Mouse (Mus musculus) cerebellum, postnatal 4 days (tissue): Measurements from ENCODE around the gene Plpp7.
A peak's percentile ranks its signal among the peaks of the same experiment; 100 is the strongest.

Source experiments
- DNase-seq, 2 experiments: peaks; one replicate each; pipeline ENCODE4 v3.0.0; 2022; ENCODE audit warnings: low spot score in 2 of 2, mixed read lengths in 1 of 2

Gene Plpp7

DNA sequence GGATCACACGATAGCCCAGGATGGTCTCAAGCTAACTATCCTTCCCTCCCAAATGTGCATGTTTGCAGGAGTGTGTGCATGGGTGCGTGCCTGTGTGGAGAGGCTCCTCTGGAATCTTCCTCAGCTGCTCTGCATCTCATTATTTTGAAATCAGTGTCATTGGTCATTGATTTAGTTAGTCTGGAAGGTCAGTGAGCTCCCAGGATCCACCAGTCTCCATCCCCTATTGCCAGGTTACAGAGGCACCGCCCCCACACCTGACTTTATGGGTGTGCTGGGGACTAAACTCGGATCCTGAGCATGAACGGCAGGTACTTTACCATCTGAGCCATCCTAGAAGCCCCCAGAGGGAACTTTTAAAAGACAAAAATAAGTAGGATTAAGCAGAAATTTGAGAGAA lies 7.6 kb downstream of the Plpp7 start:
- DNase-seq = no peak

DNA sequence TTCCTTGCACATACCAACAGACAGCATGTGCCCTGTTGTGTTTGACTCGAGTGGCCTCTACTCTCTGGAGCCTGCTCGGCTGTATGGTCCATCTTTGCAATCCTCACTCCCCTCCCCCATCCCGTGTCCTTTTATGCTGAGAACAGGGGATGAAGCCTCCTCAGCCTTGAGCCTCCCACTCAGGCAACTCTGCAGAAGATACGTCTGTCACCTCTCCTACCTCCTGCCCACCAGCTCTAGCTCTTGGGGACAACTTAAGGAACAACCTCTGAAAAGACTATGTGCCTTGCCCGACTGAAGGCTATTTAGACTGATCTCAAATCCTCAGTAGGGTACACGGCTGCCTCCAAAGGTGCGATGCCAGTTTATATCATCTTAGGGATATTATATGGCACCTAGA lies 8.2 kb downstream of the Plpp7 start:
- no peak for DNase-seq

DNA sequence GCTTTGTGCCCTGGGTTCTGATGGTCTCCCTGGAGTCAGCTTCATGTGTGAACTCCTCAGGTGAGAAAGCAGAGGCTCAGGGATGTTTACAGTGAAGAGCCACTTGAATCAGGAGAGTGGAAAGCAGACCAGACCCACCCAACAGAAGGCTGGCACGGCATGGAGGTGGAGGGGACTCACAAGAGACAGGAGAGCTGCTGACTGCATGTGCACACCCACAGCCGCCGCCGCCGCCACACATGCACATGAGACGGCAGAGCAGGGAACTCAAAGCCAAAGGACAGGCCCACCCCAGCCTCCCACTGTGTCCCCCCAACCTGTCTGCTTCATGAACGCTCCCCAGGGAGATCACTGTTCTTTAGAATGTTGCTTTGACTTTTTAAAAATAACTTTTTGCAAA lies 8.8 kb downstream of the Plpp7 start:
- DNase-seq = no peak

DNA sequence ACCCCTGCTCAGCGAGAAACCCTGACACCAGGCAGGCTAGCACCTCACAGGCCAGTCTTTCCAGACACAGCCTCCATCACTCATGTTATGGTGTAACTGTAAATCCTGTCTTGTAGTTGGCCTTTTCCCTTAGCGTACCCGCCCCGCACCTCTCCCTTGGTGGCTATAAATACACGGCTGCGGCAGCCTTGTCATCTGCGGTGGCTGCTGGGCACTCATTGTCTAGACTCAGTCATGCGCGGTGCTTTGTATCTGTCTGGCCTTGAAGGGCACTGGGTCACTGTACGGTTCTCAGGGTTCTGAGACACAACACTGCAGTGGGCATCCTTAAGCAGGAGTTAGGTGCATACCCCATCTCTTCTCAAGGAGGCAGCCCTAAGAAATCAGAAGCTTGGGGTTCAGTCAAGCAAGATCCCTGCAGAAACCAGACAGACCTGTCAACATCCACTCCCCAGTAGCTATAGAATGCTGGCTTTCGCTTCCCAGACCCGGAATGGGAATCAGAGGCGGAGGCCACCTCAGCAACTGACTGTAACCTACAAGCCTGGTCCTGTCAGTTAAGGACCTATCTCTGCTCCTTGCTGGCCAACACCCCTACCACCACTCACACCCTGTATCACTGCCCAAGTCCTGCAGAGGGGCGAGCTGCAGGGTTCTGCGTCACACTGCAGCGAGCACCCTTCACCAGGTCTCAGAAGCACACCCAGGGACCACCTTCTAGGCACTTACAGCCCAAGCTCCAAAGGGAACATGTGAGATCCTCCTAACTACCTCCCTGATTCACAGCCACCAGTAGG lies 10.0 kb downstream of the Plpp7 start:
- no peak for DNase-seq

DNA sequence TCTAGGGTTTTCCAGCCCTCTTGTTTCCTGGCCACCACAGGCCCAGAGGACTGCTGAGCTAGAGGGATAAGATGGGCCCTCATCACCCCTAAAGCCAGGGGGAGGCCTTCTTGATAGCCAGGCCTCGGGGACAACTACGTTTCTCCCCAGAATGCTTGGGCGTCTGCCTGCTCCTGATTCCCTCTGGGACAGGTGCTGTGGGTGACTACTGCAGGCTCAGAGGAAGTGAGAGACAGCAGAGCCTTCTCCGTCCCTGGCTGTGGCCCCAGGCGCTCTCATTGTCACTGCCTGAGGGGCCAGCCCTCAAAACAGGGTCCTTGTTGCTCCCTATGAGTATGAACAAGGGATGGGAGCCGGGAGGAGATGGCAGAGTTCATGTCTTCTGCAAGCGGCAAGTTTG lies 10.6 kb downstream of the Plpp7 start:
- no peak for DNase-seq

DNA sequence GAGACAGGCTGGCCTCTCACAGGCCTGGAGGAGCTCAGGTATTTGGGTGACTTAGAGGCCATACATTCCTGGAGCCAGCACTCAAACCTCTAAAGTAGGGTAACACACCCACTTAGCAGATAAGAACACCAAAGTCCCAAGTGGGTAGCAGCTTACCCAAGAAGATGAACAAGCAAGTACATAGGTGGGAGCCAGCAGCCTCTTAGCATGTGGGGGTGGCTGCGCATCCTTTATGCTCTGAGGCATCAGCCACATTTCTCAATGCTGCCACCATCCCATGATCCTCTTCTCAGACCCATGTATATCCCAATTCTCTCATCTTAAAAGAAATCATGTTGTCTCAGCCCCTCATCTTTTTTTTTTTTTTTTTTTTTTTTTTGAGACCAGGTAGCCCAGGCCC lies 15.9 kb downstream of the Plpp7 start:
- DNase-seq = no peak

DNA sequence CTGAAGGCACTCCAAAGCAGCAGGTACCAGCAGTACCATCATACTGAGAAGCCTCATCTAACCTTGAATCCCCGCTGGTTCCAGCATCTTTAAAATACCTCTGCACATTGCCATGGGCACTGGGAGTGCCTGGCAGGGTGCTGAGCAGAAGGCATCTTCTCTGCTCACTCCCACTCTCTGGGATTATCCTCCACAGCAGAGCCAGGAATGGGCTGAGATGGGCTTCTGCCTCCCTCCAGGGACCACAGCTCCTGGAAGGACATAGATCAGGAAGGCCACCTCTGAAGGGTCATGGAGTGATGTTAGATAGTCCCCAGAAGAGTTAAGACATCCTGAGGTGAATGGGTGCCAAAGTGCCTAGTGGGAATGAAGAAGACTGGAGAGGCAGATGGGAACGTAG lies 17.2 kb downstream of the Plpp7 start:
- no peak for DNase-seq

DNA sequence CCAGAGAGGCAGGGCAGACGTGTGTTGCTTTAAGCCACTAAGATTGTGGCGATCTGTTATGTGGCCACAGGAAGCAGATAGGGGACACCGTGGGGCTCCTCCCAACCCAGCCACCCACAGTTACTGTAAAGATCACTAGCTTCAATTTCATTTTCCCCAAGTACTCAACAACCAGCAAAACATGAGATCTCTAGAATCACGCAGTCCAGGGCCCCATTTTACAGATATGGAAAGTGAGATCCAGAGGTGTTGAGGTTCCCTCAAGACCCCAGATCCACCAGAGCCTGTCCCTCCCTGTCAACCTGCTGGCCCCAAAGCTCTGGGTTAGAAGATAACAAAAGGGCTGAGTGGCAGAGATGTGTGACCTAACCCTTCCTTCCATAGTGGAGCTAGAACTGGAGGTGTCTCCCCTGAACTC lies 20.5 kb downstream of the Plpp7 start:
- DNase-seq = no peak

DNA sequence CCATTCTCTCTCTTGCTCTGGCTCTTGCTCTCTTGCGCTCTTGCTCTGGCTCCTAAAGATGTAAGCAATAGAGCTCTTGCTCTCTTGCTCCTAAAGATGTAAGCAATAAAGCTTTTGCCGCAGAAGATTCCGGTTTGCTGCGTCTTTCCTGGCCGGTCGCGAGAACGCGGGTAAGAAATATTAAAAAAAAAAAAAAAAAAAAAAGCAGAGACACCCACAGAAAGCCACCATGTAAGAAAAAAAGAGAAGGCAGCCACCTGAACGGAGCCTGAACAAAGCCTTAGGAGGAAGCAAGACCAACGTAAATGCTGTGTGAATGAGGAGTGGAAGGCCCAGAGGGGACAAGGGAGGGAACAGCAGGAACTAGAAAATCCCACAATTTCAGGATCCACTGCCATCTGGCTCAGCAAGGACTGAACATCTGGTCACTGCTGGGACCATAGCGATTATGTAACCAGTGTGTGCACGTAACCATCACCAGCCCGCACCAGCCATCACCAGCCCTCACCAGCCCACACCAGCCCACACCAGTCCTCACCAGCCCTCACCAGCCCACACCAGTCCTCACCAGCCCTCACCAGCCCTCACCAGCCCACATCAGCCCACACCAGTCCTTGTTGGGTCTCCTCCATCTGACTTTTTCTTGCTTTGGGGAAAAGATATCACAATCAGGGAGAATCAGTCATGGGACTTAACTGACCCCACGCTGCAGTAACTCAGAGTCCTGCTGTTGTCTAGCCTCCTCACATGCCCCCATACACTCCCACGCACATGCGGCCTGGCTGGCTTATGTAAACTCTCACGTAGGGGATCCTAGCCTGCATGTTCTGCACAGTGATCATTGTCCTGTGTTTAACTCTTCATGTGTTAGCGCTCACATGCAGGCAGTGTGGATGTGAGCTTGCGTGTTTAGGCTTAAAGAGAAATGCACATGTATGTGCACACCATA lies 24.7 kb downstream of the Plpp7 start:
- DNase-seq = no peak

DNA sequence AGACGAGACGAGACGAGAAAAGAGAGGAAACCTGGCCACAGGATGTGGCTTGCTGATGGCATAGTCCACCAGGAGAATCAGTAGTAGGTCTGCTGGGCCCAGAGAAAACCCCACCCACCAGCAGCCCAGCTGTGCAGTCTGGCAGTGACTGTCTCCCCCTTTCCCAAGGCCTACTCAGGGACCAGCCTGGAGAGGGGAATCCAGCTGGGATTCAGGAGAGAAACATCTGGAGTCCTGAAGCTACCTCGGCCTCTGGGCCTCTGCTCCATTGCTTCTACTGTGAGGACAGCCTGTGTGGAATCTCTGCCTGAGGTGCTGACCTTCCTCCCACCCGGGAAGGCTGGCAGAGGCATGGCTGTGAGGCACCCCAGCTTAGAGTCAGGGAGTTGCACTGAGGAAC lies 25.8 kb downstream of the Plpp7 start:
- no peak for DNase-seq

DNA sequence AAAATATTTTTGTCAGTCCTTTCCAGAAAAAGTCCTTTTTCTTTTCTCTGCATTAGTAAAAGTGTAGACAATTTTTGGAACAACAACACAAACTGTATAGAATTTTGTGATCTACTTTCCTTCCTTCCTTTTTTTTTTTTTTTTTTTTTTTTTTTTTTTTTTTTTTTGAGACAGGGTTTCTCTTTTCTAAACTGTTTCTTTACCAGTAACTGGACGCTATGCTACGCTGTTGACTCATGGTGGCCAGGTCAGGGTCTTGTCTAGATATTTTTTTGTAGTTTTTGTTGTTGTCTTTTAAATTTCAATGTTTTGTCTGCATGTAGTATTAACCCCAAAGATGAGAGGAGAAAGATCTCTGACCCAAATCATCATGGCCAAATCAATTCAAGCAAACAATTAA lies 26.5 kb downstream of the Plpp7 start:
- no peak for DNase-seq

DNA sequence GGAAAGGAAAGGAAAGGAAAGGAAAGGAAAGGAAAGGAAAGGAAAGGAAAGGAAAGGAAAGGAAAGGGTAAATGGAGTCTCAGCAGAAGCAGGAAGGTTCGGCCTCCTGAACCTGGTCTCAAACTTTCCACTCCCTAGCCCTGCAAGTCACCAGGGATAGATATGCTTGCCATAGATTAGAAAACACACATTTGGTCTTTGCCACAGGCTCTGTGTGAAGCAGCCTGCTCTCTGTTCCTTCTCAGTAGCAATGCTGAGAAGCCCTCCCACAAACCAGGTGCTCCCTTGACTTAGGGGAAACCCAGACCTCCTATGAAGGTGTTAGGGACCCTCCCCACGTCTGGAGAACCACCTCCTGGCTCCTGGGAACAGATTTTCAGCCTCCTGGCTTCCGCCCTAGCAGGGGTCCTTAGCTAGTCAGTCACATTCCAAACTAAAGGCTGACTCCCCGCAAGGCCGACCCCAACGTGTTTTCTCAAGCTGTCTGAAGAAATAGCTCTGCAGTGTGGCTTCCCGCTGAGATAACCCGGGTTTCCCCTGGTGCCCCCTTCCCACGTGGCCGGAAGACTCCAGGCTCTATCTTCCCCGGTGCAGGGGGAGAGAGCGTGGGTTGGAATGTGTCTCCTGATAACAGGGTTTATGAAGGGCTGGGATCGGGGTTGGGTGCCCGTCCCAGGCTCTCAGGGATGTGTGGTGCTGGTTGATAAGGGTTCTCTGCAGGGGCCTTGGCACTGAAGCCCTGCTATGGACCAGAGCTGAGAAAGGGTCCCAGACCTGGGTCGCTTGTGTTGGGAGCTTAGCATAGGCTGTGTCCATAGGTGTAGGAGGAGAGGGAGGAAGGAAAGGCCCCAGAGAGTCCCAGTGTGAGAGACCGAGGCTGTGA lies 32.6 kb downstream of the Plpp7 start:
- no peak for DNase-seq

DNA sequence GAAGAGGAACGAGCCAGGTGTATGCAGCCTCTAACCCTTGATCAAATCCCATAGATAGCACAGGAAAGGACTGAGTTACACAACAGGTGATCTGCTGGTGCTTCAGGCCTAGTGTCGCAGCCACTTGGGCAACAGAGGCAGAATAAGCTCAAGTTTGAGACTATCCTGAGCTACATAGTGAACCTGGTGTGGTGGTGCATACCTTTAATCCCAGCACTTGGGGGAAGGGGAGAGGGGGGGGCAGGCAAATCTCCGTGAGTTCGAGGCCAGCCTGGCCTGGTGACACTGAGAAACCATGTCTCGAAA lies 33.2 kb downstream of the Plpp7 start:
- no peak for DNase-seq

DNA sequence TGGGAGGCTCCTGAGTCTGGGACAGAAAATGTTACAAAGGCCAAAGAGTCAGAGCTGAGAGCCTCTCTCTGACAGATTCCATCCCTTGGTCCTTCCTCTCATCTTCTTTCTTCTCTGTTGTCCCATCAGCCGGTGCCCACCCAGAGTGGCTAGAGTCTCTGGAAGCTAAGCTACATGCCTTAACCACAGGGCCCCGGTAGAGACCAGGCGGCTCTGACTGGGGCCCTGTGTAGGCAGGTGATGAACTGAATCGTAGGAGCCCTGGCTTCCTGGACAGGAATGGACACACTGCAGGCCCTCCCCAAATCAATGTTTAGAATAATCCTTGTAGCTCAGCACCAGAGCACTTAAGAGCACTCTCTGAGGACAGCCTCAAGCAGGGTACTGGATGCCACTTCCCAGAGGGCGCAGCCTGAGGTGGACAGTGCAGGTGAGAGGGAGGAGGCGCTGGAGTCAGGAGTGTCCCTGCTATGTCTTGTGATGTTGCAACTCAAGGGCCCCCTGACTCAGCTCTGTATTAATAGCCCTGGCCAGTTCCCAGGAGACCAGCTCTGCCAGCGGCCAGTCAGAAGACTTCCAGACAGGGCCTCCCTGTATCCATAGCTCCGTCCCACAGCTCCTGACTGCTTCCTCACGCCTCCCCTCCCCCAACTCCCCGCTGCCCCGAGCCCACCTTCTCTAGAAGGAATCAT lies 34.2 kb downstream of the Plpp7 start:
- DNase-seq = no peak

DNA sequence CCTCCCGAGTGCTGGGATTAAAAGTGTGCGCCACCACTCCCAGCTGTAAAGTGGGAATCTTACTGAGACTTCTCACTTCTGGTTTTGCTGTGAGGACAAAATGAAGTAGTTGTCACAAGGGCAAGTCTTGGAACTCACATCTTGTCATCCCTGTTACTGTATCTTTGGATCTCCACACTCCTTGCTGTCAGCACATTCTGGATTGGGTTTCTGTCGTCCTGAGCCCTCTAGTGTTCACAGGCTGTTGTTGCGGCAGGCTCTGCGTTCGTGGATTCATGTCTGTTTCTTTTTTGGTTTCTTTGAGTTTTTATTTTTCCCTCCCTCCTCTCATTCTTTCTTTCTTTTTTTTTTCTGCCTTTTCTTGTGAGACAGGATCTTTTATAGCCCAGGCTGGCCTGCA lies 35.1 kb downstream of the Plpp7 start:
- peak; percentile 41 to 54 for DNase-seq

DNA sequence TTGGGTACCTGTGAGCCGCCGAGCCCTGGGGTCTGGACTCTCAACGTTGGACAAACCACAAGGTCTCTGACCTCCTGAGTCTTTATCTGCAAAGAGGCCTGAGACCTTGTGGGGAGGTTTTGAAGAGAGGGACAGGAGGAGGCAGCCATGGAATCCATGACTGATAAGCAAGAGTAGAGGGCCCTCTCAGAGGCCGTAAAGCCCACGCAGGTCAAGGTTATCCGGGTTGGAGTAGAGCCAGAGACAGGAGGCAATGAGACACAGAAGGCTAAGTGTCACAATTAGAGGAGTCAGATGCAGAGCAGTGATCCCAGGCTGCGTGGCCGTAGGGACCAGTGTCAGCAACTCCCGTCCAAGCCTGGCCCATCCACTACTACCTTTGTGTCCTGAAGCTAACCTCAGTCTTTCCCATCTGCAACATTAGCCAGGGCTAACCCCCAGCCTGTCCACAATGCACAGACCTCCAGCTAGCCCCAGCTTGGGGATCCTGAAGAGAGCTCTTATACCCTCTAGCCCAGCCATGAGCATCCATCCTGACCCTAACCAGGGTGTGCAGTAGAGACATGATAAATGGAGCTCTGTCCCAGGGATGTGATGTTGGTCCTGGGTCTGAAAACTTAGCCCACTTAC lies 36.0 kb downstream of the Plpp7 start:
- no peak for DNase-seq

DNA sequence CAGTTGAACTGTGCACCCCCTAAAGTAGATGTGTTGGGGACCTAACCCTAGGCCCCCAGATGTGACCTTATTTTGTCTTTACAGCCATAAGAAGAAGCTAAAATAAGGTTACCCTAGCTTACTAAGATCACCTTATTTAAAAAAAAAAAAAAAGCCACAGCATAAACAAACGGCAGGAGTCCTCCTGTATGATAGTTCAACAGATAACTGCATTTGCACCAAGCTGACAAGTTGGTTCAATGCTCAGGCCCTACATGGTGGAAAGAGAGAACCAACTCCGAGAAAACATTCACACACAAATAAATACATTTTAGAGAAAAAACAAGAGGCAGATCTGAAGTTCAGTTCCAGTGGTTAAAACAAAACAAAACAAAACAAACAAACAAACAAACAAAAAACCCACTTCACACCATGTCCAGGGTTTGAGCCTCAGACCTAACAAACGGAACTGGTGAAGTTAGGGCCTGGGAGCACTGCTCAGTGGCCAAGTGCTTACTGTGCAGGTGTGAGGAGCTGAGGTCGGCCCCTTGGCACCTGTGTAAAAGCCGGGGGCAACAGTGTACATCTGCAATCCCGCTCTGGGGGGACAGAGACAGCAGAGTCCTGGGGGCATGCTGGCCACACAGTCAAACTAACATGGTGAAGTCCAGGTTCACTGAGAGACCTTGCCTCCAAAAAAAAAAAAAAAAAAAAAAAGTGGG lies 36.7 kb downstream of the Plpp7 start:
- DNase-seq = no peak

DNA sequence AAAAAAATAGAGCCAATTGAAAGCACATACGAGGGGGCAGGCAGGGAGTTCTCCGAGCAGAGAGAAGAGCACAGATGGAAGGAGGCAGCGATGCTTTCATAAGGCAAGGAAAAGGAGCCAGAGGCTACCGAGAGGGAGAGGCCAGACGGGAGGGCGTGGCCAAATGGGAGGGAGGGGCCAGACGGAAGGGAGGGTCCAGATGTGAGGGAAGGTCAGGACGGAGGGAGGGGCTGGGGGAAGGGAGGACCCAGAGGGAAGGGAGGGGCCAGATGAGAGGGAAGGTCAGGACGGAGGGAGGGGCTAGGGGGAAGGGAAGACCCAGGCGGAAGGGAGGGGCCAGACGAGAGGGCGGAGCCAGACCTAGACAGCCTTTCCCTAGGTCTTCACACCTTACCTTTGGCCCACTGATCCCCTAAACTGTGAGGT lies 37.3 kb downstream of the Plpp7 start:
- DNase-seq = peak in 1 of 2 experiments; percentile 55

DNA sequence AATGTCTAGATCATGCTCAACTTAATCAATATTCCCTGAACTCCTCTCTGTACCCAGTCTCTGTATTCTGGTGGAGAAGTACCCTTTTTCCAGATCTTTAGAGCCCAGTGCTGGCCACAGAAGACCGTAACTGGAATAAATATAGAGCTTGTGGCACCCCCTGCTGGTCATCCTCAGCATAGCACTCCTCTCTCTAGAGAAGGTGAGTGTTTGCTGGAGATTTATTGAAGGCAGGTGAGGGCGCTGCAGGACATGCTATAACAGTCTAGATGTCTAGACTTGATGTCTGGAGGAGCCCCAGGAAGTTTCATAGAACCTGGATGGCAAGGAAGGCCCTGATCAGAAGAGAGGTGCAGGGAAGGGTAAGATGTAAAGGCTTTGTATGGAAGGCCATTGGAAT lies 38.7 kb downstream of the Plpp7 start:
- DNase-seq = peak; percentile 66 to 89

DNA sequence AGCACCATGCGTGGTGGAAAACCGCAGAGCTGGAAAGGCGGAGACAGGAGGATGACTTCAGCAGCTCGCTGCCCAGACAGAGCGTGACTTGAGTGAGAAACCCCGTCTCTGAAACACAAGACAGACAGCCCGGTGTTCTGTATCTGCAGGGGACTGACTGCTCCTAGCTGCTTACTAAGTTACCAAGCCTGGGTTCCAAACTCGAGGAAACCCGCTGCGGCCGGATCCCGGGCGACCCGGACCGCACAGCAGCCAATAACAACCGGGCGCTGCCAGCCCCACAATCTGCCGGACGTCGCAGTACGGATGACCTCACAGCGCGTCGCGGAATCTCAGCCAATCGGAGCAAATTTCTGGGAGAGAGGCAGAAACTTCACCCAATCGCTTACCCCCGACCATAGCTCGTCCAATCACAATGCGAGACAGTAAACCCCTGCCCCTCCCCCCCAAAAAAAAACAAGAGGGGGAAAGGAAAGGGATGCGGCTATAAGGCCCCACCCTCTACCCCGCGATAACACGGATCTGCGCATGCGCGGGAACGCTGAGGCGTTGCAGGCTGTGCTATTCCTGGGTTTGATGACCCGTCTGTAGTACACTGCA lies 42.4 kb downstream of the Plpp7 start:
- peak; percentile 95 to 97 for DNase-seq
